Mouse (Mus musculus): ENCODE data around the gene Arhgef10l. TPM values are rescaled to one million over a fixed set of nuclear protein-coding genes. Genes with fewer than 3 reads are reported as not detected.

Arhgef10l gene
- polyA plus RNA-seq, 1 experiment from 2014 or later = 13.8 TPM

GRCm38 (mm10) chr4:140688044-140688825 lies 22.4 kb upstream of the Arhgef10l start:
- DNase-seq (ENCODE audit: low spot score) (no peak), ATAC-seq (ENCODE audit: low FRiP score) (no peak)
- Histone ChIP-seq H3K4me2 (replicated peaks; ENCODE audit: low read depth, low read length) (no peak overlapping the region), H3K27me3 (ENCODE audit: control insufficient read depth, insufficient read depth, low read length) (no peaks in the 10 kb centered on the region), H3K9ac (ENCODE audit: low read depth, low read length) (no peak overlapping the region), H3K4me3 (ENCODE audit: low read depth, low read length) (no peak overlapping the region), H3K27ac (ENCODE audit: low read depth, low read length) (no peak overlapping the region), H3K36me3 (ENCODE audit: control insufficient read depth, insufficient read depth, low read length) (no peaks in the 10 kb centered on the region), H3K4me1 (replicated peaks; ENCODE audit: control insufficient read depth, insufficient read depth, low read length) (peaks cover 7% of the 10 kb centered on the region; the same call in 1 of the 2 replicates), H3K9me3 (ENCODE audit: control insufficient read depth, low read length) (no peaks in the 10 kb centered on the region)
- 69% methylated on average over 12 of the region's 12 CpGs for WGBS

- 51% methylated on average over 6 of the region's 6 CpGs for WGBS
Observed at GRCm38 (mm10) chr4:140684881-140685303, 19.1 kb upstream of the Arhgef10l start.

GRCm38 (mm10) chr4:140684141-140684871 lies 18.5 kb upstream of the Arhgef10l start:
- H3K36me3 ChIP-seq (ENCODE audit: control insufficient read depth, insufficient read depth, low read length) = no peaks in the 10 kb centered on the region
- WGBS = 15% methylated on average over 16 of the region's 16 CpGs
- no peaks in the 10 kb centered on the region for H3K9me3 ChIP-seq (ENCODE audit: control insufficient read depth, low read length)
- DNase-seq (ENCODE audit: low spot score) (peak; percentile 67), ATAC-seq (ENCODE audit: low FRiP score) (peak; percentile 65)
- H3K27me3 ChIP-seq (ENCODE audit: control insufficient read depth, insufficient read depth, low read length) = no peaks in the 10 kb centered on the region; the same call in 1 of the 2 replicates
- peak overlapping the region; percentile 20; the same call in 1 of the 2 replicates for H3K4me2 ChIP-seq (replicated peaks; ENCODE audit: low read depth, low read length)
- no peak overlapping the region for H3K4me3 ChIP-seq (ENCODE audit: low read depth, low read length)
- peaks cover 7% of the 10 kb centered on the region; the same call in 1 of the 2 replicates for H3K4me1 ChIP-seq (replicated peaks; ENCODE audit: control insufficient read depth, insufficient read depth, low read length)
- no peak overlapping the region for H3K9ac ChIP-seq (ENCODE audit: low read depth, low read length)
- H3K27ac ChIP-seq (ENCODE audit: low read depth, low read length) = peak overlapping the region; percentile 56; the same call in 1 of the 2 replicates

More at GRCm38 (mm10) chr4:140684881-140685303, 19.1 kb upstream of the Arhgef10l start:
- Histone ChIP-seq H3K4me3 (ENCODE audit: low read depth, low read length) (no peak overlapping the region), H3K36me3 (ENCODE audit: control insufficient read depth, insufficient read depth, low read length) (no peaks in the 10 kb centered on the region), H3K27me3 (ENCODE audit: control insufficient read depth, insufficient read depth, low read length) (no peaks in the 10 kb centered on the region; the same call in 1 of the 2 replicates), H3K27ac (ENCODE audit: low read depth, low read length) (no peak overlapping the region), H3K9ac (ENCODE audit: low read depth, low read length) (no peak overlapping the region), H3K4me2 (replicated peaks; ENCODE audit: low read depth, low read length) (no peak overlapping the region), H3K4me1 (replicated peaks; ENCODE audit: control insufficient read depth, insufficient read depth, low read length) (peaks cover 7% of the 10 kb centered on the region; the same call in 1 of the 2 replicates), H3K9me3 (ENCODE audit: control insufficient read depth, low read length) (no peaks in the 10 kb centered on the region)
- ATAC-seq (ENCODE audit: low FRiP score) (no peak), DNase-seq (ENCODE audit: low spot score) (no peak)

GRCm38 (mm10) chr4:140683608-140684007 lies 17.8 kb upstream of the Arhgef10l start:
- DNase-seq (ENCODE audit: low spot score) (peak; percentile 32), ATAC-seq (ENCODE audit: low FRiP score) (no peak)
- Histone ChIP-seq H3K4me3 (ENCODE audit: low read depth, low read length) (no peak overlapping the region), H3K9ac (ENCODE audit: low read depth, low read length) (no peak overlapping the region), H3K36me3 (ENCODE audit: control insufficient read depth, insufficient read depth, low read length) (no peaks in the 10 kb centered on the region), H3K9me3 (ENCODE audit: control insufficient read depth, low read length) (no peaks in the 10 kb centered on the region), H3K27me3 (ENCODE audit: control insufficient read depth, insufficient read depth, low read length) (no peaks in the 10 kb centered on the region; the same call in 1 of the 2 replicates), H3K4me2 (replicated peaks; ENCODE audit: low read depth, low read length) (no peak overlapping the region), H3K4me1 (replicated peaks; ENCODE audit: control insufficient read depth, insufficient read depth, low read length) (peaks cover 7% of the 10 kb centered on the region; the same call in 1 of the 2 replicates), H3K27ac (ENCODE audit: low read depth, low read length) (no peak overlapping the region)
- WGBS = 35% methylated on average over 8 of the region's 8 CpGs

GRCm38 (mm10) chr4:140680731-140681397 lies 15.1 kb upstream of the Arhgef10l start:
- H3K9ac ChIP-seq (ENCODE audit: low read depth, low read length) = no peak overlapping the region
- DNase-seq (ENCODE audit: low spot score) (no peak), ATAC-seq (ENCODE audit: low FRiP score) (no peak)
- H3K27me3 ChIP-seq (ENCODE audit: control insufficient read depth, insufficient read depth, low read length) = no peaks in the 10 kb centered on the region; the same call in 1 of the 2 replicates
- H3K4me2 ChIP-seq (replicated peaks; ENCODE audit: low read depth, low read length) = no peak overlapping the region
- 72% methylated on average over 8 of the region's 8 CpGs for WGBS
- H3K36me3 ChIP-seq (ENCODE audit: control insufficient read depth, insufficient read depth, low read length) = no peaks in the 10 kb centered on the region
- no peak overlapping the region for H3K27ac ChIP-seq (ENCODE audit: low read depth, low read length)
- no peak overlapping the region for H3K4me3 ChIP-seq (ENCODE audit: low read depth, low read length)
- H3K9me3 ChIP-seq (ENCODE audit: control insufficient read depth, low read length) = no peaks in the 10 kb centered on the region
- H3K4me1 ChIP-seq (replicated peaks; ENCODE audit: control insufficient read depth, insufficient read depth, low read length) = peaks cover 7% of the 10 kb centered on the region; the same call in 1 of the 2 replicates

- Histone ChIP-seq H3K27ac (ENCODE audit: low read depth, low read length) (no peak overlapping the region), H3K9ac (ENCODE audit: low read depth, low read length) (no peak overlapping the region)
- WGBS = 25% methylated on average over 18 of the region's 18 CpGs
Observed at GRCm38 (mm10) chr4:140679723-140680380, 14.0 kb upstream of the Arhgef10l start.

GRCm38 (mm10) chr4:140679038-140679437 lies 13.2 kb upstream of the Arhgef10l start:
- 14% methylated on average over 5 of the region's 5 CpGs for WGBS
- no peak overlapping the region for H3K9ac ChIP-seq (ENCODE audit: low read depth, low read length)
- H3K27ac ChIP-seq (ENCODE audit: low read depth, low read length) = no peak overlapping the region
- no peaks in the 10 kb centered on the region for H3K9me3 ChIP-seq (ENCODE audit: control insufficient read depth, low read length)
- no peak overlapping the region for H3K4me2 ChIP-seq (replicated peaks; ENCODE audit: low read depth, low read length)
- H3K27me3 ChIP-seq (ENCODE audit: control insufficient read depth, insufficient read depth, low read length) = no peaks in the 10 kb centered on the region; the same call in 1 of the 2 replicates
- H3K4me3 ChIP-seq (ENCODE audit: low read depth, low read length) = no peak overlapping the region
- no peaks in the 10 kb centered on the region for H3K36me3 ChIP-seq (ENCODE audit: control insufficient read depth, insufficient read depth, low read length)
- no peak for ATAC-seq (ENCODE audit: low FRiP score)
- DNase-seq (ENCODE audit: low spot score) = peak; percentile 77
- 0 out of 2 replicates have a peak, but pooled peaks cover 1% of the 10 kb centered on the region for H3K4me1 ChIP-seq (replicated peaks; ENCODE audit: control insufficient read depth, insufficient read depth, low read length)

More at GRCm38 (mm10) chr4:140679723-140680380, 14.0 kb upstream of the Arhgef10l start:
- peak; percentile 85 for DNase-seq (ENCODE audit: low spot score)
- Histone ChIP-seq H3K36me3 (ENCODE audit: control insufficient read depth, insufficient read depth, low read length) (no peaks in the 10 kb centered on the region), H3K4me2 (replicated peaks; ENCODE audit: low read depth, low read length) (no peak overlapping the region), H3K4me1 (replicated peaks; ENCODE audit: control insufficient read depth, insufficient read depth, low read length) (peaks cover 7% of the 10 kb centered on the region; the same call in 1 of the 2 replicates), H3K27me3 (ENCODE audit: control insufficient read depth, insufficient read depth, low read length) (no peaks in the 10 kb centered on the region; the same call in 1 of the 2 replicates), H3K9me3 (ENCODE audit: control insufficient read depth, low read length) (no peaks in the 10 kb centered on the region), H3K4me3 (ENCODE audit: low read depth, low read length) (no peak overlapping the region)
- no peak for ATAC-seq (ENCODE audit: low FRiP score)

Data from hindbrain, embryonic 11.5 days (tissue).